Mouse (Mus musculus) MEL (cell line): ENCODE measurements at regions not wholly inside any gene's neighbourhood (a gene's known extent, or its start where the extent isn't known, plus 50 kb on each side); places are given as distances from the start of the nearest gene placed in this dataset.

Experiments
- DNase-seq: peaks from one replicate; pipeline ENCODE4 v3.0.0; 2011; ENCODE audit warnings: low read depth, low spot score
- H3K27ac ChIP-seq: 2 replicates; pipeline ENCODE4 v1.5.1; 2012; ENCODE audit warnings: low read depth, mild to moderate bottlenecking, control low read depth, low read length, moderate library complexity; ENCODE audit not compliant: control insufficient read depth
- H3K27me3 ChIP-seq, 2 experiments: fragments of 150-350 bp in 1 of 2; sonication (generic) in 1 of 2; 2 replicates each; pipeline ENCODE4 v1.6.1; 2012; ENCODE audit warnings: low read length in 2 of 2, mild to moderate bottlenecking in 2 of 2, improper control_type of control experiment in 1 of 2, moderate library complexity in 1 of 2; ENCODE audit not compliant: insufficient read depth in 2 of 2, control insufficient read depth in 1 of 2
- H3K36me3 ChIP-seq, 2 experiments: 2 replicates each; pipeline ENCODE4 v1.6.1; 2012 to 2014; ENCODE audit warnings: low read length in 2 of 2, improper control_type of control experiment in 1 of 2, inconsistent platforms in 1 of 2, mild to moderate bottlenecking in 1 of 2; ENCODE audit not compliant: insufficient read depth in 2 of 2, control insufficient read depth in 1 of 2
- H3K4me1 ChIP-seq, 2 experiments: fragments of 150-350 bp in 1 of 2; sonication (generic) in 1 of 2; 2 replicates each; pipeline ENCODE4 v1.6.1; 2012; ENCODE audit warnings: low read length in 2 of 2, improper control_type of control experiment in 1 of 2, mild to moderate bottlenecking in 1 of 2; ENCODE audit not compliant: insufficient read depth in 2 of 2, control insufficient read depth in 1 of 2
- H3K4me3 ChIP-seq, 2 experiments: fragments of 150-350 bp in 1 of 2; sonication (generic) in 1 of 2; 2 replicates each; pipeline ENCODE4 v1.5.1; 2012; ENCODE audit warnings: low read depth in 2 of 2, low read length in 2 of 2, mild to moderate bottlenecking in 2 of 2, moderate library complexity in 2 of 2, control low read depth in 1 of 2, improper control_type of control experiment in 1 of 2; ENCODE audit not compliant: control insufficient read depth in 1 of 2, insufficient read depth in 1 of 2
- H3K79me2 ChIP-seq: 2 replicates; pipeline ENCODE4 v1.6.1; 2012; ENCODE audit warnings: mild to moderate bottlenecking, low read length, moderate library complexity; ENCODE audit not compliant: control insufficient read depth, poor library complexity, insufficient read depth
- H3K9ac ChIP-seq: 2 replicates; pipeline ENCODE4 v1.6.1; 2012; ENCODE audit warnings: low read depth, mild to moderate bottlenecking, control low read depth, low read length, moderate library complexity; ENCODE audit not compliant: control insufficient read depth, poor library complexity, severe bottlenecking
- H3K9me3 ChIP-seq: fragments of 150-350 bp; sonication (generic); replicated peaks from 2 replicates; pipeline ENCODE4 v1.6.1; 2012; ENCODE audit warnings: mild to moderate bottlenecking, low read length, improper control_type of control experiment, moderate library complexity; ENCODE audit not compliant: insufficient read depth
- CHD1 ChIP-seq: IDR thresholded peaks from 2 replicates; pipeline ENCODE4 v1.6.1; 2012; ENCODE audit warnings: low read depth, mild to moderate bottlenecking, inconsistent platforms, low read length, improper control_type of control experiment
- CHD2 ChIP-seq: IDR thresholded peaks from 2 replicates; pipeline ENCODE4 v1.6.1; 2011; ENCODE audit warnings: low read length, improper control_type of control experiment
- E2F4 ChIP-seq: IDR thresholded peaks from 2 replicates; pipeline ENCODE4 v1.6.1; 2011; ENCODE audit warnings: low read depth, low read length, improper control_type of control experiment, borderline replicate concordance
- ELF1 ChIP-seq: IDR thresholded peaks from 2 replicates; pipeline ENCODE4 v1.6.1; 2014; ENCODE audit warnings: low read depth, mild to moderate bottlenecking, inconsistent platforms, low read length, improper control_type of control experiment, moderate library complexity
- GABPA ChIP-seq: IDR thresholded peaks from 2 replicates; pipeline ENCODE4 v1.6.1; 2012; ENCODE audit warnings: low read depth, mild to moderate bottlenecking, inconsistent platforms, low read length, improper control_type of control experiment, moderate library complexity
- GATA1 ChIP-seq: IDR thresholded peaks from 2 replicates; pipeline ENCODE4 v1.6.1; 2011; ENCODE audit warnings: low read depth, low read length, improper control_type of control experiment
- HCFC1 ChIP-seq: IDR thresholded peaks from 2 replicates; pipeline ENCODE4 v1.6.1; 2012; ENCODE audit warnings: low read depth, mild to moderate bottlenecking, inconsistent platforms, low read length, improper control_type of control experiment, moderate library complexity
- JUND ChIP-seq: IDR thresholded peaks from 2 replicates; pipeline ENCODE4 v1.6.1; 2011; ENCODE audit warnings: low read depth, mild to moderate bottlenecking, improper control_type of control experiment, low read length
- KAT2A ChIP-seq: conservative IDR thresholded peaks from 2 replicates; pipeline ENCODE4 v1.6.1; 2012; ENCODE audit warnings: low read depth, low read length, improper control_type of control experiment, inconsistent platforms
- MAFK ChIP-seq: IDR thresholded peaks from 2 replicates; pipeline ENCODE4 v1.6.1; 2011; ENCODE audit warnings: low read depth, mild to moderate bottlenecking, low read length, improper control_type of control experiment, borderline replicate concordance
- MAX ChIP-seq: IDR thresholded peaks from 2 replicates; pipeline ENCODE4 v1.6.1; 2011; ENCODE audit warnings: low read length, improper control_type of control experiment
- MAZ ChIP-seq: IDR thresholded peaks from 2 replicates; pipeline ENCODE4 v1.6.1; 2012; ENCODE audit warnings: low read depth, mild to moderate bottlenecking, inconsistent platforms, low read length, improper control_type of control experiment
- MXI1 ChIP-seq: IDR thresholded peaks from 2 replicates; pipeline ENCODE4 v1.6.1; 2011; ENCODE audit warnings: mild to moderate bottlenecking, low read depth, low read length, improper control_type of control experiment
- MYC ChIP-seq: IDR thresholded peaks from 2 replicates; pipeline ENCODE4 v1.6.1; 2011; ENCODE audit warnings: low read depth, mild to moderate bottlenecking, low read length, improper control_type of control experiment, moderate library complexity
- POLR2A ChIP-seq, 2 experiments: IDR thresholded peaks; 2 replicates each; pipeline ENCODE4 v1.6.1; 2011 to 2012; ENCODE audit warnings: low read length in 2 of 2, mild to moderate bottlenecking in 2 of 2, control low read depth in 1 of 2, improper control_type of control experiment in 1 of 2, low read depth in 1 of 2, moderate library complexity in 1 of 2; ENCODE audit not compliant: control insufficient read depth in 1 of 2, insufficient read depth in 1 of 2, poor library complexity in 1 of 2
- POLR2AphosphoS5 ChIP-seq: IDR thresholded peaks from 2 replicates; pipeline ENCODE4 v1.6.1; 2012; ENCODE audit warnings: low read depth, borderline replicate concordance, mild to moderate bottlenecking, inconsistent platforms, low read length, moderate library complexity, mixed read lengths
- RAD21 ChIP-seq: IDR thresholded peaks from 2 replicates; pipeline ENCODE4 v1.6.1; 2011; ENCODE audit warnings: mild to moderate bottlenecking, low read depth, low read length, improper control_type of control experiment
- RCOR1 ChIP-seq: IDR thresholded peaks from 2 replicates; pipeline ENCODE4 v1.6.1; 2012; ENCODE audit warnings: low read depth, mild to moderate bottlenecking, inconsistent platforms, low read length, improper control_type of control experiment
- SIN3A ChIP-seq: IDR thresholded peaks from 2 replicates; pipeline ENCODE4 v1.6.1; 2012; ENCODE audit warnings: low read length, improper control_type of control experiment, inconsistent platforms
- SMC3 ChIP-seq: IDR thresholded peaks from 2 replicates; pipeline ENCODE4 v1.6.1; 2011; ENCODE audit warnings: low read depth, low read length, improper control_type of control experiment
- TBP ChIP-seq: IDR thresholded peaks from 2 replicates; pipeline ENCODE4 v1.8.0; 2011; ENCODE audit warnings: low read depth, low read length, improper control_type of control experiment
- UBTF ChIP-seq: IDR thresholded peaks from 2 replicates; pipeline ENCODE4 v1.6.1; 2012; ENCODE audit warnings: low read depth, mild to moderate bottlenecking, inconsistent platforms, low read length, improper control_type of control experiment, moderate library complexity, borderline replicate concordance; ENCODE audit not compliant: insufficient read depth
- USF2 ChIP-seq, 2 experiments: IDR thresholded peaks; 2 replicates each; pipeline ENCODE4 v1.6.1; 2011 to 2012; ENCODE audit warnings: improper control_type of control experiment in 2 of 2, low read length in 2 of 2, borderline replicate concordance in 1 of 2, inconsistent platforms in 1 of 2, low read depth in 1 of 2, mild to moderate bottlenecking in 1 of 2; ENCODE audit not compliant: insufficient read depth in 1 of 2
- ZKSCAN1 ChIP-seq: IDR thresholded peaks from 2 replicates; pipeline ENCODE4 v1.6.1; 2012; ENCODE audit warnings: low read depth, mild to moderate bottlenecking, inconsistent platforms, low read length, improper control_type of control experiment, moderate library complexity
- ZMIZ1 ChIP-seq: IDR thresholded peaks from 2 replicates; pipeline ENCODE4 v1.6.1; 2012; ENCODE audit warnings: low read depth, mild to moderate bottlenecking, inconsistent platforms, low read length, improper control_type of control experiment, moderate library complexity
- ZNF384 ChIP-seq: IDR thresholded peaks from 2 replicates; pipeline ENCODE4 v1.6.1; 2012; ENCODE audit warnings: low read depth, mild to moderate bottlenecking, inconsistent platforms, low read length, improper control_type of control experiment

DNA sequence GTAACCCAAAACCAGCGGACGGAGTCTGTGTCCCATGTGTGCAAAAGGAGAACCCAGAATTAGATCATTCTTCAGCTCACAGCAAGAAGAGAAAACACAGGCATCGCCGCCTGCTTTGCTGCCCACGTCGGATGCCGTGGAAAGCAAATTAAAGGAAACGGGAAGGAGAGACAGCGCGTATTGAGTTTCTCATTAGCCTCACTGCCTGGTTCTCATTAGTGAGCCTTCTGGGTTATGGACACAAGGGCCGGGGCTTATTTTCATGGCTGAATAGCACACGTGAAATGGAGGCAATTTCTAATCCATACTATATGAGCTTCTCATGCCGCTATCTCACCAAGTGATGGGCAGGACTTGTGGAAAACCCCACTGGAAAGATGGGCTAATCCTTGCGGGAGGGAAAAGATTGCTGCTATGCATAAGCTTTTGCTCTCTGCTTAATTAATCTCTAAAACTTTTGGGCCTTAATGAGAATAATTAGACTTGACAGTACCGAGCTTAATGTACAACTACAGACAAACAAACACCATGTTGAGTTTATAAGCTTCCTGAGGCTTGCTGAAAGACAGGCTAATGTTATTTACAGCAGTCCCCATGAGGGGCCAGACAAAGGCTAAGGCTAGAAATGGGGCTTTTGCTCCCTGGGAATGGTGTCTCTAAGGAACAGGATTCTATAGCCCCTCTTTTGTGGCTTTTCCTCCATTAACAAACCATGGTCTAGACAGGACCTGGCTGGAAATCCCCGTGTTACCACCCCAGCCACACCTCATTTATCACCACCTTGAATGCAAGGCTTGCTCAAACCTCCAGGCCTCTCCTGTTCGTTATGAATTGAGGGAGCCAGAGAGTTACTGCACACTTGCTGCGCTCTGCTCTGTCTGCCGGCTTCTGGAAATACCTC is 145.8 kb downstream of the Cd83 start:
- no peaks in the 10 kb centered on the region for H3K79me2 ChIP-seq
- no peaks in the 10 kb centered on the region for H3K27me3 ChIP-seq
- no peak overlapping the region for H3K27ac ChIP-seq
- no peaks in the 10 kb centered on the region for H3K36me3 ChIP-seq
- no peak overlapping the region for H3K4me3 ChIP-seq
- no peak for DNase-seq
- no peaks in the 10 kb centered on the region for H3K4me1 ChIP-seq
- H3K9me3 ChIP-seq: no peaks in the 10 kb centered on the region
- no peak overlapping the region for H3K9ac ChIP-seq
- TF ChIP-seq GABPA (no peak), CHD2 (no peak), SMC3 (no peak), HCFC1 (no peak), MAZ (no peak), UBTF (no peak), MYC (no peak), MAFK (no peak), POLR2AphosphoS5 (no peak), E2F4 (no peak), POLR2A (IDR thresholded peaks at IDR 0.05; ENCODE audit: control insufficient read depth in 1 of 2, insufficient read depth in 1 of 2, low read depth in 1 of 2, low read length in 2 of 2, poor library complexity in 1 of 2) (no peak), MXI1 (no peak), ZKSCAN1 (no peak), SIN3A (no peak), ZMIZ1 (no peak), RAD21 (no peak)

DNA sequence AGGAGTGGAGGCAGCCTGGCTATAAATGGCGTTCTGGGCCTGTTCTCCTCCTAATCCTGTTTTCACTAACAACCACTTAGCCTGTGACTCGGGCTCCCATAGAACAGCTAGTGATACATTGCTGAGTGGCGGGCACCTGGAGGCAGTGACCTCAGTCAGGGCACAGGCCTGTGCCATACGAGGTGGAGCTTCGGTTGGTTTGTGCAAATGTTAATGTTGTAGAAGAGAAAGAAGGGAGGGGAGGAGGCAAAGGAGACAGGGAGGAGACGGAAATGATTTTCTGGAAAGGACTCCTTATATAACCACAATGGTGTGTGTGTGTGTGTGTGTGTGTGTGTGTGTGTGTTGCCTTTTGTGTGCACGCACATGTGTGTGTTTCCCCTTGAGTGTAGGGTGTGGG is 148.4 kb downstream of the Cd83 start:
- TF ChIP-seq USF2 (IDR thresholded peaks at IDR 0.05; ENCODE audit: borderline replicate concordance in 1 of 2, insufficient read depth in 1 of 2, low read depth in 1 of 2, low read length in 2 of 2) (no peak), MXI1 (no peak), ELF1 (no peak), ZNF384 (no peak), POLR2A (IDR thresholded peaks at IDR 0.05; ENCODE audit: control insufficient read depth in 1 of 2, insufficient read depth in 1 of 2, low read depth in 1 of 2, low read length in 2 of 2, poor library complexity in 1 of 2) (no peak), MAZ (no peak), TBP (no peak), SMC3 (no peak), CHD1 (no peak), MAX (no peak), RCOR1 (no peak), GATA1 (no peak), KAT2A (no peak), JUND (no peak), ZMIZ1 (no peak)
- H3K36me3 ChIP-seq: no peaks in the 10 kb centered on the region
- no peak overlapping the region for H3K27ac ChIP-seq
- H3K9ac ChIP-seq: no peak overlapping the region
- no peak overlapping the region for H3K4me3 ChIP-seq
- DNase-seq: no peak
- no peaks in the 10 kb centered on the region for H3K4me1 ChIP-seq
- H3K79me2 ChIP-seq: no peaks in the 10 kb centered on the region
- no peaks in the 10 kb centered on the region for H3K27me3 ChIP-seq
- H3K9me3 ChIP-seq: no peaks in the 10 kb centered on the region
